Mouse (Mus musculus) T-helper 17 cell (primary cell): ENCODE measurements around the gene Nyap2.

ENCODE experiments used
- in situ Hi-C, 2 experiments: fragments of 300-600 bp; cut with MboI, MseI; formaldehyde crosslinking; loops; 1 replicate in 1 of 2; 2 replicates in 1 of 2; pipeline ENCODE4 v1.15.1; 2025; ENCODE audit warnings: high pct_unique_total_duplicates in 2 of 2

Gene Nyap2

GRCm38 (mm10) chr1:81076831-81077664 is at the start of gene Nyap2:
Nyap2 (plus strand) TSS chr1:81076950.
- in situ Hi-C loops = no loop called here

- in situ Hi-C loops = no loop called here
Observed at GRCm38 (mm10) chr1:81042907-81043868, 33.6 kb upstream of the Nyap2 start.

- in situ Hi-C loops = no loop called here
Observed at GRCm38 (mm10) chr1:81058340-81058739, 18.4 kb upstream of the Nyap2 start.

- in situ Hi-C loops = no loop called here
Observed at GRCm38 (mm10) chr1:81058835-81059234, 17.9 kb upstream of the Nyap2 start.

- in situ Hi-C loops = no loop called here
Observed at GRCm38 (mm10) chr1:81062811-81063210, 13.9 kb upstream of the Nyap2 start.

- in situ Hi-C loops = no loop called here
Observed at GRCm38 (mm10) chr1:81076259-81076658, 491 bp upstream of the Nyap2 start.

GRCm38 (mm10) chr1:81077665-81078314 is 1.0 kb downstream of the Nyap2 start:
- in situ Hi-C loops = no loop called here

GRCm38 (mm10) chr1:81087485-81087884 is 10.7 kb downstream of the Nyap2 start:
- in situ Hi-C loops = loop anchor here in 1 of 2 experiments (10.0 kb wide), 1 partner anchor 1947 kb away; the partner anchor contains the start of gene Slc19a3

GRCm38 (mm10) chr1:81090400-81090799 is 13.7 kb downstream of the Nyap2 start:
- in situ Hi-C loops = no loop called here

GRCm38 (mm10) chr1:81090979-81091378 is 14.2 kb downstream of the Nyap2 start:
- in situ Hi-C loops = no loop called here

GRCm38 (mm10) chr1:81092056-81092455 is 15.3 kb downstream of the Nyap2 start:
- in situ Hi-C loops = no loop called here

GRCm38 (mm10) chr1:81092886-81093285 is 16.1 kb downstream of the Nyap2 start:
- in situ Hi-C loops = no loop called here

GRCm38 (mm10) chr1:81098950-81099349 is 22.2 kb downstream of the Nyap2 start:
- in situ Hi-C loops = no loop called here

GRCm38 (mm10) chr1:81101749-81102148 is 25.0 kb downstream of the Nyap2 start:
- in situ Hi-C loops = no loop called here

- in situ Hi-C loops = no loop called here
Observed at GRCm38 (mm10) chr1:81119732-81120131, 43.0 kb downstream of the Nyap2 start.

GRCm38 (mm10) chr1:81132007-81132712 is 55.4 kb downstream of the Nyap2 start:
- in situ Hi-C loops = no loop called here

GRCm38 (mm10) chr1:81143855-81144254 is 67.1 kb downstream of the Nyap2 start:
- in situ Hi-C loops = no loop called here

GRCm38 (mm10) chr1:81145576-81145975 is 68.8 kb downstream of the Nyap2 start:
- in situ Hi-C loops = no loop called here

GRCm38 (mm10) chr1:81169245-81169644 is 92.5 kb downstream of the Nyap2 start:
- in situ Hi-C loops = no loop called here

- in situ Hi-C loops = loop anchor here in 1 of 2 experiments (10.0 kb wide), 1 partner anchor 1408 kb away; no protein-coding TSS in a partner anchor
Observed at GRCm38 (mm10) chr1:81172703-81173102, 96.0 kb downstream of the Nyap2 start.

GRCm38 (mm10) chr1:81173303-81173702 is 96.6 kb downstream of the Nyap2 start:
- in situ Hi-C loops = loop anchor here in 1 of 2 experiments (10.0 kb wide), 1 partner anchor 1409 kb away; no protein-coding TSS in a partner anchor
